Mouse (Mus musculus) lung, postnatal 0 days (tissue): ENCODE measurements around the gene Olfr178. TPM values are rescaled to one million over a fixed set of nuclear protein-coding genes. Genes with fewer than 3 reads are reported as not detected.

ENCODE experiments used
- ATAC-seq: fragments of 200-750 bp; cut with Nextera tagmentation; 2 replicates; pipeline ENCODE4 v1.8.0; 2017; ENCODE audit warnings: moderate library complexity
- DNase-seq: peaks from one replicate; pipeline ENCODE4 v3.0.0-alpha.2; 2016; ENCODE audit warnings: low spot score
- H3K27ac ChIP-seq: fragments of 300-500 bp; sonication (generic); 2 replicates; pipeline ENCODE4 v1.5.1; 2014; ENCODE audit warnings: antibody characterized with exemption, mild to moderate bottlenecking, low read length, mixed read lengths
- H3K27me3 ChIP-seq: fragments of 300-500 bp; sonication (generic); replicated peaks from 2 replicates; pipeline ENCODE4 v1.6.1; 2014; ENCODE audit warnings: low read length, mixed read lengths; ENCODE audit not compliant: insufficient read depth
- H3K36me3 ChIP-seq: fragments of 300-500 bp; sonication (generic); 2 replicates; pipeline ENCODE4 v1.6.1; 2014; ENCODE audit warnings: low read length, mixed read lengths; ENCODE audit not compliant: insufficient read depth
- H3K4me1 ChIP-seq: fragments of 300-500 bp; sonication (generic); 2 replicates; pipeline ENCODE4 v1.6.1; 2014; ENCODE audit warnings: antibody characterized with exemption, low read depth, low read length, mixed read lengths; ENCODE audit not compliant: insufficient read depth
- H3K4me2 ChIP-seq: fragments of 300-500 bp; sonication (generic); replicated peaks from 2 replicates; pipeline ENCODE4 v1.6.1; 2014; ENCODE audit warnings: low read depth, mild to moderate bottlenecking, low read length, moderate library complexity, mixed read lengths
- H3K4me3 ChIP-seq: fragments of 300-500 bp; sonication (generic); 2 replicates; pipeline ENCODE4 v1.5.1; 2014; ENCODE audit warnings: low read depth, low read length
- H3K9ac ChIP-seq: fragments of 300-500 bp; sonication (generic); replicated peaks from 2 replicates; pipeline ENCODE4 v1.6.1; 2014; ENCODE audit warnings: low read depth, mild to moderate bottlenecking
- H3K9me3 ChIP-seq: fragments of 300-500 bp; sonication (generic); 2 replicates; pipeline ENCODE4 v1.6.1; 2016; ENCODE audit warnings: low read length, mixed read lengths
- CTCF ChIP-seq: IDR thresholded peaks from 2 replicates; pipeline ENCODE4 v1.5.1; 2016; ENCODE audit warnings: antibody characterized with exemption, mild to moderate bottlenecking
- EP300 ChIP-seq: IDR thresholded peaks from 2 replicates; pipeline ENCODE4 v1.6.1; 2016; ENCODE audit warnings: antibody characterized with exemption, mild to moderate bottlenecking, control low read depth
- WGBS: fragments of 180-500 bp; shearing (Covaris S2); extraction: QIAGEN DNeasy Blood & Tissue Kit; methylation state at CpG from one replicate; pipeline ENCODE4 v1.1.7; 2014; 5-methylcytosine and 5-hydroxymethylcytosine counted together
- polyA plus RNA-seq: library from polyadenylated mRNA; unstranded; fragments of >200 nt; fragmentation: Nextera tagmentation; extraction: Ambion mirVana; gene quantifications from 2 replicates; pipeline ENCODE4 v1.2.1, GENCODE M21; 2015

The Olfr178 gene
- polyA plus RNA-seq = not detected in 2 replicates

GRCm38 (mm10) chr16:58891963-58892362 is at the start of gene Olfr178:
Gene Olfr178 (minus strand): TSS chr16:58892063.
- H3K36me3 ChIP-seq = no peaks in the 10 kb centered on the region
- no peaks in the 10 kb centered on the region for H3K9me3 ChIP-seq
- no peak within 1 kb of the TSS for H3K27ac ChIP-seq
- no peak within 1 kb of the TSS for H3K9ac ChIP-seq
- no peak for DNase-seq
- no peaks in the 10 kb centered on the region for H3K4me1 ChIP-seq
- 80% methylated on average over 3 of the region's 3 CpGs for WGBS
- no peak within 1 kb of the TSS for H3K4me3 ChIP-seq
- ATAC-seq = no peak
- TF ChIP-seq EP300 = no peak
- no peak for TF ChIP-seq CTCF
- H3K27me3 ChIP-seq = no peaks in the 10 kb centered on the region
- no peak within 1 kb of the TSS for H3K4me2 ChIP-seq

GRCm38 (mm10) chr16:58929292-58929691 is 37.4 kb upstream of the Olfr178 start, which contains the start of gene Olfr180:
Gene Olfr180 (minus strand): TSS chr16:58929392.
- TF ChIP-seq EP300 = no peak
- TF ChIP-seq CTCF = no peak
- Histone ChIP-seq H3K4me1 (no peaks in the 10 kb centered on the region), H3K27ac (no peak within 1 kb of the TSS), H3K36me3 (no peaks in the 10 kb centered on the region), H3K9me3 (no peaks in the 10 kb centered on the region), H3K4me2 (no peak within 1 kb of the TSS), H3K27me3 (no peaks in the 10 kb centered on the region), H3K9ac (no peak within 1 kb of the TSS), H3K4me3 (no peak within 1 kb of the TSS)
- DNase-seq = no peak
- no peak for ATAC-seq
- WGBS = 69% methylated on average over 4 of the region's 4 CpGs

GRCm38 (mm10) chr16:58928655-58929054 is 36.8 kb upstream of the Olfr178 start, which contains the start of gene Olfr181:
Gene Olfr181 (minus strand): TSS chr16:58928755.
- H3K27me3 ChIP-seq = no peaks in the 10 kb centered on the region
- WGBS = 43% methylated on average over 1 of the region's 1 CpGs
- DNase-seq (no peak), ATAC-seq (no peak)
- no peak for TF ChIP-seq CTCF
- H3K9ac ChIP-seq = no peak within 1 kb of the TSS
- H3K4me2 ChIP-seq = no peak within 1 kb of the TSS
- H3K27ac ChIP-seq = no peak within 1 kb of the TSS
- no peaks in the 10 kb centered on the region for H3K4me1 ChIP-seq
- no peaks in the 10 kb centered on the region for H3K9me3 ChIP-seq
- no peaks in the 10 kb centered on the region for H3K36me3 ChIP-seq
- no peak within 1 kb of the TSS for H3K4me3 ChIP-seq

GRCm38 (mm10) chr16:58884416-58884815 is 7.4 kb downstream of the Olfr178 start:
- Histone ChIP-seq H3K27me3 (no peaks in the 10 kb centered on the region), H3K4me1 (no peaks in the 10 kb centered on the region), H3K9me3 (no peaks in the 10 kb centered on the region), H3K36me3 (no peaks in the 10 kb centered on the region), H3K27ac (no peak overlapping the region), H3K4me3 (no peak overlapping the region), H3K9ac (no peak overlapping the region), H3K4me2 (no peak overlapping the region)
- ATAC-seq (no peak), DNase-seq (no peak)
- TF ChIP-seq CTCF = no peak
- no peak for TF ChIP-seq EP300
- 89% methylated on average over 2 of the region's 2 CpGs for WGBS

GRCm38 (mm10) chr16:58874668-58875067 is 17.2 kb downstream of the Olfr178 start, which contains the start of gene Olfr177:
Gene Olfr177 (minus strand): TSS chr16:58874768.
- WGBS = 20% methylated on average over 1 of the region's 1 CpGs
- Histone ChIP-seq H3K36me3 (no peaks in the 10 kb centered on the region), H3K27ac (no peak within 1 kb of the TSS), H3K9ac (no peak within 1 kb of the TSS), H3K9me3 (no peaks in the 10 kb centered on the region), H3K4me1 (no peaks in the 10 kb centered on the region), H3K27me3 (no peaks in the 10 kb centered on the region), H3K4me2 (no peak within 1 kb of the TSS), H3K4me3 (no peak within 1 kb of the TSS)
- no peak for DNase-seq
- no peak for ATAC-seq
- no peak for TF ChIP-seq CTCF
- TF ChIP-seq EP300 = no peak

GRCm38 (mm10) chr16:58861479-58861878 is 30.4 kb downstream of the Olfr178 start:
- Histone ChIP-seq H3K4me2 (no peak overlapping the region), H3K4me1 (no peaks in the 10 kb centered on the region), H3K36me3 (no peaks in the 10 kb centered on the region), H3K27ac (no peak overlapping the region), H3K27me3 (no peaks in the 10 kb centered on the region), H3K4me3 (no peak overlapping the region), H3K9me3 (no peaks in the 10 kb centered on the region), H3K9ac (no peak overlapping the region)
- no peak for ATAC-seq
- TF ChIP-seq CTCF (no peak), EP300 (no peak)
- 58% methylated on average over 1 of the region's 1 CpGs for WGBS
- DNase-seq = no peak
